Mouse (Mus musculus) fat pad, adult 2 months (tissue): ENCODE measurements around the gene Adamtsl1.
A peak's percentile ranks its signal among the peaks of the same experiment; 100 is the strongest.

ENCODE experiments used
- DNase-seq: peaks from one replicate; pipeline ENCODE4 v3.0.0-alpha.2; 2011; ENCODE audit warnings: low read depth, low spot score; ENCODE audit errors: extremely low read depth

Adamtsl1 gene

GRCm38 (mm10) chr4:85918366-85918765 is 404.4 kb downstream of the Adamtsl1 start:
- DNase-seq = no peak

- DNase-seq = no peak
These were observed 406.5 kb downstream of the Adamtsl1 start for GRCm38 (mm10) chr4:85920474-85920873.

- DNase-seq = no peak
These were observed 408.8 kb downstream of the Adamtsl1 start for GRCm38 (mm10) chr4:85922741-85923140.

- DNase-seq = no peak
These were observed 418.2 kb downstream of the Adamtsl1 start for GRCm38 (mm10) chr4:85932129-85932528.

- DNase-seq = no peak
These were observed 425.5 kb downstream of the Adamtsl1 start for GRCm38 (mm10) chr4:85939460-85939859.

GRCm38 (mm10) chr4:85941857-85942256 is 427.9 kb downstream of the Adamtsl1 start:
- DNase-seq = no peak

DNA sequence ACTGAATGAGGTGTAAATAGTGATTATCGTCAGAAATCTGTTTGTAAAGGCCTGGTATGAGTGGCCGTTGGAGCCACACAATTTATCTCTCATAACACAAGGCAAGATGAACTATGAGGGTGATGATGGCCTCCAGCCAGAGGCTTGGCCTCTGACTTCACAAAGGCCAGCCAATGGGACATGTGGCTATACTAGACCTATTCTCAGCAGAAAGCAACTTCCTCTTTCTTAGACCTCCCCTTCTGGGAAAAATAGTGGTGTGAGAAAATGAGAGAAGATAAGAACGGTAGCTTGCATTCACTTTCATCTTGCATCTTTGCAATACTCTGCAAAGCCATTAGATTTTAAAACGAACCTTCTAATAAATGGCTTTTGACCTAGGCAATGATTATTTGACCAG is 439.6 kb downstream of the Adamtsl1 start:
- no peak for DNase-seq

GRCm38 (mm10) chr4:85955387-85955786 is 441.4 kb downstream of the Adamtsl1 start:
- DNase-seq = no peak

DNA sequence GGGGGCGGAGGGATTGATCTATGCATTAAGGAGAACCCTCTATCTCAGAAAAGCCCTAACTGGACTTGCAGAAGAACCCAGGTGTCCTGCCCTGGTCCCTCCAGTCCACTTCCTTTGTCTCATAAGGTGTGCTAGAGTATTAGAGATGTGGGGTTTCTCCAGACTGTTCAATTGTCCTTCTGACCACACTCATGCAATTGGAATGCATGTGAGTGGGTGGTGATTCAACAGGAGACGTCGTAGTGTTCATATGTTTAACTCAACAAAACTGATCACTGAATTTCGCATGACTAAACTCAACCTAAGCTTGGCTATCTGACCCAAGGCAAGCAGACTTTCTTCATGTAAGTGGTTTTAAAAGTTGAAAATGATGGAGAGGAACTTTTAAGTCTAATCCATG is 443.3 kb downstream of the Adamtsl1 start:
- DNase-seq = no peak

DNA sequence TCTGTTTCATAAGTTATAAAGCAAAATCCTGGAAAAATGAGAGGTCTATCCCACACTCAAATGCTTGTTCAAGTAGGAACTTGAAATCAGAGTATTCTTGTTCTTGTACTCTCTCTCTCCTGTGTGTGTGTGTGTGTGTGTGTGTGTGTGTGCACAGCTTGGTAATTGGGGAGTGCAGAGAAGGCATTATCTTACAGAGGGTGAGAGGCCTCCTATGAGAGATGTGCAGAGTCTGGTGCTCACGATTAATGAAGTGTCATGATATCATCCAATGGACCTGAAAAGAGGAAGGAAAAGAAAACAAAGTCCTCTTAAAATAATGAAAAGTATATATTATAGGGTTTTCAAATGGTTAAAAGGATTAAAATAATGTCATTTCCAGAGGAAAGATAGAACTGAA is 443.9 kb downstream of the Adamtsl1 start:
- DNase-seq = no peak

DNA sequence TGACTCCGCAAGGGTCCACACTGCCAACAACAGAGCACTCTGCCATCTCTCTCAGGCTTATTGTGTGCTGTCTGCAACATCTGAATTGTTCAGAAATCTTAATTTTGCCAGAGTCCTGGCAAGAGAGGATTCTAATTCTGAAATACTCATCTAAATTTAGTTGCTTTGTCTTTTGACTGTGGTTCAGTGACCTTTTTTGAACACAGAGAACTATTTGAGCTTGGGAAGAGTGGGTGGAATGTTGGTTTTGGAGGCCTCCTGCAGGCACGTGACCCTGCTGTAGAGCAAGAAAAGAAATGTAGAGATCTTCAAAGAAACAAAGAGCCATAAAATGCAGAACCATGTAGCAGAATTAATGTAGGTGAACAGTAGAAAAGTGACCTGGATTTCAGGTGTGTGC is 445.0 kb downstream of the Adamtsl1 start:
- DNase-seq = no peak

- no peak for DNase-seq
These were observed 462.2 kb downstream of the Adamtsl1 start for GRCm38 (mm10) chr4:85976188-85976587.

GRCm38 (mm10) chr4:85979206-85979605 is 465.2 kb downstream of the Adamtsl1 start:
- DNase-seq = no peak

DNA sequence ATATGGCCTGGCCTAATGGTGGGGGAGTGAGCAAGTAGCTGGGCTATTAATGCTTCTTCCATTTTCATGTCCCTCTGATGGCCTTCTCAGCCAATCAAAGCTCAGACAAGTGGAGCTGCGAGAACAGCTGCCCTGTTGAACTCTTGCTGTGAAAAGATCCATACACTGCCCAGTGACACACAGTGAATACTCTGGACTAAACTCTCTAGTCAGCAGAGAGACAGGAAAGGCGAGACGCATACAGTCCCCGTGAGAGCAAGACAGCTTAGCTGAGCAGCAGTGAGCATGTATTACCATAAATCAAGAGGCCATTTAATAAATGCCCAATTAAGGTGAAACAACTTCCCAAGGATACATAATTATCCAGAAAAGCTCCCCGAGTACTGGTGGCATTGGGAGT is 492.6 kb downstream of the Adamtsl1 start:
- no peak for DNase-seq

DNA sequence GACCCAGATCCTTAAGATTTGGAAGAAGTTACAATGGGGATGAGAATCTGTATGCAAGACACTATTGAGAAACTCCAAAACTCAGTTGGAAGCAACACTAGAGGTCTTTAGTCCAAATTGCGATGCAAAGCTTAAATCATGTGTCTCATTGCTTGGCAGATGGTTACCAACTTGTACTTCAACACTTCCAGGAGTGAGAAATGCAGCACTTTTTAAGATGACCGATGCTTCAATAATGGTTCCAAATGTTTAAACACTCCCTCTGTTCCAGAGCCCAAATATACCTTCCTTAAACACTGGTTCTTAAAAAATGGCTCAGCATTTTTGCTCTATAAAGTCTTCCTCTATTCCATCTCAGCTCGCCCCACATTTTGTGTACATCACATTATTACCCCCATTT is 499.7 kb downstream of the Adamtsl1 start:
- DNase-seq = no peak

DNA sequence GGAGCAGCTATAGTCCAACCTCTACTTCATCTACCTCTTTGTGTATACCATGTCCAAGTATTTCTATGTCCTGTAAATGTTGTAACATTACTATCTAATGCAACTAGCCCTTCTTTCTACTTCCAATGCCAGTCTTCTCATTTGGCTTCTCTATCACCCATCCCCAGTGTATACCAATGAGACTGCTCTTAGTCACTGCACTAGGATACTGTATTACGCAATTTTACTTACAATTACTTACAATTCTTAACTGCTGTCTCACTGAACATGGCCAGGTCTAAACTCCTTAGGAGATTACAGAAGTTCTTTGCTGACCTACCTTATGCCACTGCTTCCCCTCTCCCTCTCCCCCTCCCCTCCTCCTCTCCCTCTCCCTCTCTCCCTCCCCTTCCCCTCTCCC is 505.0 kb downstream of the Adamtsl1 start:
- no peak for DNase-seq

GRCm38 (mm10) chr4:86019586-86019985 is 505.6 kb downstream of the Adamtsl1 start:
- peak; percentile 10 for DNase-seq

DNA sequence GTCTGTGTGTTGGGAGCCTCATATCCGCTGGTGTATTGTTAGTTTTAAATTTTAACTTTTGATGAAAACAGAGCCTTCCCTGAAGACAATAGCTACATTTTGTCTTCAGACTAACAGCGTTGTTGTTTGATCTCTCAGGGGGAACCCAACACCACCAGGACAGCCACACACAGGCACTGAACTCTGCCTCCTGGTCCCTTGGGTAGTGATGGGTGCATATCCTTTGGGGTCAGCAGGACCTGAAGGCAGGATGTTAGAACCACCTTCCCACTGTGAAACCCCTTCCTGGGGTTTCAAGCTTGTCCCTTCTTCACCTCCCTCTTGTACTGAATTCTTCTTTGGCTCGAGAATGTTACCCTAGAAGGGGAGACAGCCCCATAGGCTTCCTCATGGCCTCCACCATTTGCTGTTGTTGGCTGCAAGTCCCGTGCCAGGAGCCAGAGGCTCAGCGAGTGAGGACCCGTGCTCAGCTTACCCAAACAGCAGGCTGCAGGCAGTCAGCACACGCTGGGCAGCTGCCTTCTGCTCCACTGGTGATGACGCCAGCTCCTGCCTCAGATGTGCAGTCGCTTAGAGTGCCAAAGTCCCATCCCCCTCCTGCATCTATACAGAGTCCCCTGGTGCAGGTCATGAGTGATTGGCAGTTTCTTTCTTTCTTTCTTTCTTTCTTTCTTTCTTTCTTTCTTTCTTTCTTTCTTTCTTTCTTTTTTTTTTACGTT is 506.6 kb downstream of the Adamtsl1 start:
- DNase-seq = no peak

GRCm38 (mm10) chr4:86024573-86025160 is 510.7 kb downstream of the Adamtsl1 start:
- no peak for DNase-seq

GRCm38 (mm10) chr4:86029486-86029885 is 515.5 kb downstream of the Adamtsl1 start:
- no peak for DNase-seq

DNA sequence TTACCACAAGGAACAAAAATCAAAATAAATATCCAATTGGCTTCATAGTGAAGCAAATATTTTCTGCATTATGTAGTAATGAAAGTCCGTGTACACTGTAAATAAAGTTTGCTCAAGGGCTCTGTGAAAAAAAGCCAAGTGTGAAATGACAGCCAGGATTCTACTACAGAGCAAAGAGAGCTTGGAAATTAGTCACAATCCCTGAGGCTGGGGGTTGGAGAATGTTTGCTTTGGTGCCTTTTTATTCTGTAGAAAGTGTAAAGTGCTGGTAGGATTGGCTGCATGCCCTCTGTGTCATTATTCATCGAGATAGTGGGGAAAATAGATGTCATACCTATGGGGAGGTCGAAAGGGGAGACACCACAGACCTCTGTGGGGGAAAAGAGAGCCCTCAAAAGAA is 516.2 kb downstream of the Adamtsl1 start:
- no peak for DNase-seq

DNA sequence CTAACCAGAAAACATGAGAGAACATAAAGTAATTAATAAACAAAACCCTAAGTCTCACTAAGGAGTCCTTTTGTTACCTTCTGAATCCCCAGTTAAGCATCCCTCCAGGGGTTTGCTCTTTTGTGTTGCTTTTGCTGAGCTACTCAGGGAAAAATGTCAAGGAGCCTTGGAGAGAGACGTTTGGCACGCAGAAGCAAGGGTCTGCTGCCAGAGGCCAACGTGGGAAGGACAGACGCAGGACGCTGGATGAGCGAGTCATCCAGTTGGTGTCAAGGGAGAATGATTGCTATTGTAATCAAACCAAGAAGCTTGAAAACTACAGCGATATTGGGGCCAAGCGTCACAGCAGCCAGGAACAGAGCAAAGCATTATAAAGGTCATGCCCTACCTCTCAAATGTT is 517.1 kb downstream of the Adamtsl1 start:
- no peak for DNase-seq

DNA sequence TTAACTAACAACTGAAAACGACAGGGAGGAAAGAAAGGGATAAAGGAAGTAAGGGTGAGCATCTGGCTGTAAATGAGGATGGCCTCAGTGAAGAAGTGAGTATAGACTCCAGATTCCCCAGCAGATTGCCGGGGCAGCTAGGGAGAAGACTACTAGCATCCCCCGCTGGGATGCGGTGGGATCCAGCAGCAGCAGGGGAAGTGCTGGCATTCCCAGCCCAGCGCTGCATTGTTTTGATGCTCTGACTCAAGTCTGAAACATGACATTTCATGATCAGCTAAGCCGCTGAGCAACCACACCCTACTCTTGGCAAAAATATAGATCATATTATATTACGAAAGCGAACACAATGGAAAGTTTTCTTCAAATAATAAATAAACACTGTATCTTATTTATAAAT is 526.9 kb downstream of the Adamtsl1 start:
- DNase-seq = no peak
